Mouse (Mus musculus) CH12.LX (cell line): Measurements from ENCODE around the gene Spag8.

Source experiments
- CTCF ChIP-seq, 2 experiments: IDR thresholded peaks in 1 of 2; conservative IDR thresholded peaks in 1 of 2; 2 replicates each; pipeline ENCODE4 v1.5.1; 2011 to 2012; ENCODE audit warnings: low read depth in 2 of 2, low read length in 2 of 2, improper control_type of control experiment in 1 of 2, inconsistent platforms in 1 of 2, mild to moderate bottlenecking in 1 of 2, moderate library complexity in 1 of 2
- GABPA ChIP-seq: IDR thresholded peaks from 2 replicates; pipeline ENCODE4 v1.6.1; 2012; ENCODE audit warnings: low read depth, low read length, improper control_type of control experiment, inconsistent platforms; ENCODE audit not compliant: insufficient replicate concordance
- JUND ChIP-seq: conservative IDR thresholded peaks from 2 replicates; pipeline ENCODE4 v1.6.1; 2011; ENCODE audit warnings: low read depth, low read length, improper control_type of control experiment
- POLR2A ChIP-seq: IDR thresholded peaks from 2 replicates; pipeline ENCODE4 v1.6.1; 2011; ENCODE audit warnings: low read depth, mild to moderate bottlenecking, improper control_type of control experiment, low read length
- POLR2AphosphoS2 ChIP-seq: IDR thresholded peaks from 2 replicates; pipeline ENCODE4 v1.6.1; 2011; ENCODE audit warnings: low read depth, low read length, improper control_type of control experiment

DNA sequence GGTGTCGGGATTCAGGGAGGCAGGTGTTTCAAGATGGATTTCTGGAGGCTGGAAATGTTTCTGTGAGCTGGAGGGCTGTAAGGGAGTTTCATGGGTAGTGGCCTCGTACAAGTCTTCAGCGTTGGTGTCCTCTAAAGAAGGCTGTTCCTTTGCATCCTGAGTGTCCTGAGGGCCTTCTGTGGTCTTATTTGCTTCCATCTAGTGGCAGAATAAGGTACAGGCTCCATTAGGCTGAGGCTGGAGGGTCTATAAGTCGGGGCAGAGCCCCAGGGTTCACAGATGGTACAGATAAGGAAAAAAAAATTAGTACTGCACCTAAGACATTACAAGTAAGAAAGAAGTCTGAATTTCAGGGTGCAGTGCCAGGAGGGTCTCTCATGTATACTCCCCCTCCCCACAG, 13.0 kb upstream of the Spag8 start:
- peak; percentile 53 to 67 for TF ChIP-seq CTCF (conservative IDR thresholded peaks at IDR 0.05 in 1 of 2, IDR thresholded peaks at IDR 0.05 in 1 of 2; ENCODE audit: low read depth in 2 of 2, low read length in 2 of 2)
- TF ChIP-seq JUND = no peak
- TF ChIP-seq GABPA = no peak
- no peak for TF ChIP-seq POLR2AphosphoS2
- no peak for TF ChIP-seq POLR2A
